7 mouse cellular contexts compared by ENCODE assay signal in the genomic region with DNA sequence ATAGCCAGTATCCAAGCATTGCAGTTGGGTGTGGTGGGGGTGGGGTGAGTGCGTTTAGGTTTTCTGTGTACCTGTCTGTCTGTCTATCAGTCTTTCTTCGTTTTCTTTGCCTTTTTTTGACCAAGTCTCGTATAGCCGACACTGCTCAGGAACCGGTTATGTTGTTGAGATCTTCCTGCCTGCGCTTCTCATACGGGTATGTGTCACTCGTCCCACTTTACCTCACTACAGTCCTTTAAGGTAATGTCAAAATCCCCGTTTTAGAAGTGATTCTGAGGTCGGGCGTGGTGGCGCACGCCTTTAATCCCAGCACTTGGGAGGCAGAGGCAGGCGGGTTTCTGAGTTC. TPM values are rescaled to one million over a fixed set of nuclear protein-coding genes. Genes with fewer than 3 reads are reported as not detected.
DNase-seq lines count a peak whose midpoint lies in the region; ATAC-seq and TF ChIP-seq lines count a peak whose summit lies in the region.

No protein-coding gene starts in this region.

- peak; percentile 6; the same call in 1 of the 2 replicates for ATAC-seq in lung, postnatal 0 days
- ATAC-seq in limb, embryonic 11.5 days (ENCODE audit: insufficient number of reproducible peaks, low FRiP score, low TSS enrichment, low read depth), result peak; percentile 61

- no peaks in the 10 kb centered on the region for H3K9me3 ChIP-seq in lung, postnatal 0 days (ENCODE audit: low read length)
- H3K9me3 ChIP-seq in forebrain, embryonic 10.5 days, result no peaks in the 10 kb centered on the region
- H3K9me3 ChIP-seq in limb, embryonic 11.5 days (ENCODE audit: control insufficient read depth, low read length), result no peaks in the 10 kb centered on the region

- TF ChIP-seq EP300 in lung, postnatal 0 days (IDR thresholded peaks at IDR 0.05), result no peak

- no peaks in the 10 kb centered on the region for H3K36me3 ChIP-seq in lung, postnatal 0 days (ENCODE audit: insufficient read depth, low read length)
- H3K36me3 ChIP-seq in forebrain, embryonic 10.5 days (replicated peaks), result no peaks in the 10 kb centered on the region
- H3K36me3 ChIP-seq in limb, embryonic 11.5 days (ENCODE audit: control insufficient read depth, insufficient read depth, low read length), result no peaks in the 10 kb centered on the region
- H3K36me3 ChIP-seq in small intestine, adult 2 months (ENCODE audit: control insufficient read depth, insufficient read depth, low read length), result no peaks in the 10 kb centered on the region

- TF ChIP-seq POLR2A in small intestine, adult 2 months (IDR thresholded peaks at IDR 0.05; ENCODE audit: low read depth, low read length), result no peak

- H3K4me1 ChIP-seq in lung, postnatal 0 days (ENCODE audit: insufficient read depth, low read depth, low read length), result peaks cover 5% of the 10 kb centered on the region; the same call in 1 of the 2 replicates
- H3K4me1 ChIP-seq in forebrain, embryonic 10.5 days, result peaks cover 13% of the 10 kb centered on the region
- H3K4me1 ChIP-seq in limb, embryonic 11.5 days (ENCODE audit: control insufficient read depth, insufficient read depth, low read length), result no peaks in the 10 kb centered on the region
- H3K4me1 ChIP-seq in small intestine, adult 2 months (ENCODE audit: control insufficient read depth, insufficient read depth, insufficient read length, low read length), result no peaks in the 10 kb centered on the region; the same call in 1 of the 2 replicates

- H3K27me3 ChIP-seq in lung, postnatal 0 days (replicated peaks; ENCODE audit: insufficient read depth, low read length), result no peaks in the 10 kb centered on the region
- H3K27me3 ChIP-seq in forebrain, embryonic 10.5 days (ENCODE audit: poor library complexity, severe bottlenecking), result no peaks in the 10 kb centered on the region
- no peaks in the 10 kb centered on the region for H3K27me3 ChIP-seq in limb, embryonic 11.5 days (ENCODE audit: control insufficient read depth, insufficient read depth, low read length)
- no peaks in the 10 kb centered on the region for H3K27me3 ChIP-seq in small intestine, adult 2 months (ENCODE audit: control insufficient read depth, insufficient read depth, low read length)

- DNase-seq in lung, postnatal 0 days (ENCODE audit: low spot score), result no peak
- no peak for DNase-seq in lung, postnatal 10 days
- no peak for DNase-seq in forebrain, embryonic 10.5 days (ENCODE audit: extremely low spot score, low spot score)
- DNase-seq in limb, embryonic 11.5 days (ENCODE audit: low spot score), result no peak
- DNase-seq in thymus, postnatal 10 days (ENCODE audit: low spot score in 2 of 2), result no peak
- no peak for DNase-seq in thymus, postnatal 14 days

- peak overlapping the region; percentile 88 for H3K4me3 ChIP-seq in lung, postnatal 0 days (ENCODE audit: low read depth, low read length)
- H3K4me3 ChIP-seq in forebrain, embryonic 10.5 days, result peak overlapping the region; percentile 76
- peak overlapping the region; percentile 70 for H3K4me3 ChIP-seq in limb, embryonic 11.5 days (ENCODE audit: low read depth, low read length)
- peak overlapping the region; percentile 83 for H3K4me3 ChIP-seq in small intestine, adult 2 months (ENCODE audit: low read depth, low read length)

- WGBS in lung, postnatal 0 days, result 15% methylated on average over 14 of the region's 14 CpGs
- 10% methylated on average over 14 of the region's 14 CpGs for WGBS in forebrain, embryonic 10.5 days
- WGBS in limb, embryonic 11.5 days, result 13% methylated on average over 14 of the region's 14 CpGs
- WGBS in small intestine, adult 2 months, result 11% methylated on average over 14 of the region's 14 CpGs

- peak overlapping the region; percentile 74 for H3K4me2 ChIP-seq in lung, postnatal 0 days (replicated peaks; ENCODE audit: low read depth, low read length)
- peak overlapping the region; percentile 64 for H3K4me2 ChIP-seq in limb, embryonic 11.5 days (ENCODE audit: low read depth, severe bottlenecking)

- TF ChIP-seq CTCF in lung, postnatal 0 days (IDR thresholded peaks at IDR 0.05), result no peak
- TF ChIP-seq CTCF in small intestine, adult 2 months (IDR thresholded peaks at IDR 0.05; ENCODE audit: extremely low read depth, insufficient read length, insufficient replicate concordance, low read depth, low read length), result no peak

- no peak overlapping the region for H3K27ac ChIP-seq in lung, postnatal 0 days (ENCODE audit: low read length)
- peak overlapping the region; percentile 92 for H3K27ac ChIP-seq in forebrain, embryonic 10.5 days
- H3K27ac ChIP-seq in limb, embryonic 11.5 days (replicated peaks; ENCODE audit: low read depth, low read length), result no peak overlapping the region
- H3K27ac ChIP-seq in small intestine, adult 2 months (ENCODE audit: insufficient read depth, low read depth, low read length), result no peak overlapping the region

- H3K9ac ChIP-seq in lung, postnatal 0 days (replicated peaks; ENCODE audit: low read depth), result no peak overlapping the region
- peak overlapping the region; percentile 68 for H3K9ac ChIP-seq in limb, embryonic 11.5 days (ENCODE audit: low read length)

RNA-seq across cellular contexts. Expression of a gene that starts 0.6 kb away (rescaled TPM):
- 10.6 and 12.9 TPM in 2 replicates for polyA plus RNA-seq in lung, postnatal 0 days (2015; fragmentation: Nextera tagmentation; extraction: Ambion mirVana)
- polyA plus RNA-seq in forebrain, embryonic 10.5 days (2016; fragmentation: Nextera tagmentation; extraction: Ambion mirVana), result 6.3 and 7.8 TPM in 2 replicates
- polyA plus RNA-seq in limb, embryonic 11.5 days (2014; fragmentation: Nextera tagmentation; extraction: Ambion mirVana), result 9.2 and 10.2 TPM in 2 replicates
- polyA plus RNA-seq in small intestine, adult 2 months (2012; rRNA removed), result 9.9 and 28.8 TPM in 2 replicates

RNA-seq across cellular contexts. Expression of a gene that starts 24.7 kb away (rescaled TPM):
- polyA plus RNA-seq in lung, postnatal 0 days (2015; fragmentation: Nextera tagmentation; extraction: Ambion mirVana), result 3.2 and 3.8 TPM in 2 replicates
- 0.31 and 0.49 TPM in 2 replicates for polyA plus RNA-seq in forebrain, embryonic 10.5 days (2016; fragmentation: Nextera tagmentation; extraction: Ambion mirVana)
- 0.44 and 1.3 TPM in 2 replicates for polyA plus RNA-seq in limb, embryonic 11.5 days (2014; fragmentation: Nextera tagmentation; extraction: Ambion mirVana)
- not detected in 2 replicates for polyA plus RNA-seq in small intestine, adult 2 months (2012; rRNA removed)
